Mouse (Mus musculus) ES-CJ7 (cell line): ENCODE data around the gene Fam189b.
A peak's percentile ranks its signal among the peaks of the same experiment; 100 is the strongest.
"Not testable (repeated sequence)": the region's sequence is repeated elsewhere in the genome, so short reads cannot be mapped to it uniquely, and the experiment has no call there.

Experiments used
- DNase-seq: peaks from one replicate; pipeline ENCODE4 v3.0.0; 2011; ENCODE audit warnings: low read depth, low spot score

Gene Fam189b

GRCm38 (mm10) chr3:89183058-89183958 lies at the start of gene Fam189b:
Gene Fam189b, plus strand, starts transcription at chr3:89183143.
- peak; percentile 93 for DNase-seq

- no peak for DNase-seq
Observed at GRCm38 (mm10) chr3:89133752-89134151, 49.2 kb upstream of the Fam189b start.

DNA sequence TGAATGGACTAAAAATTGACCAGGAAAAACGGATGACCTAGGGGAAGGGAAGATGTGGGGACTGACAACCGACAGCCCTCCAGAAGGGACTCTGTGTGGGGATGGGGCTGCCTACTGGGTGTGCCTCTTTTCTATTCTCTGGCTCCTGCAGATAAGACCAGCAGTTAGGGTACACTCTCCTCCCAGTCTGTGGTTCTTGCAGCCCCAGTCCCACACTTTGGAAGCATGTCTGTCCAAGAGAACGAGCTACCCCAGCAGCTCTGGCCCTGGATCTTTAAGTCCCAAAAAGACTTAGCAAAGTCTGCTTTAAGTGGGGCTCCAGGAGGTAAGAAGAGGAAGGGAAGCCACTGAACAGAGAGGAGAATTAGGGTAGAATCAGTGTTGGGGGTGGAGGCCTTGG lies 47.0 kb upstream of the Fam189b start, which contains the start of gene Pklr:
Gene Pklr, plus strand, starts transcription at position 185 of the 400 bp plus-strand sequence.
- DNase-seq = no peak

- DNase-seq = peak; percentile 73
Observed at GRCm38 (mm10) chr3:89136365-89136764, 46.6 kb upstream of the Fam189b start.

DNA sequence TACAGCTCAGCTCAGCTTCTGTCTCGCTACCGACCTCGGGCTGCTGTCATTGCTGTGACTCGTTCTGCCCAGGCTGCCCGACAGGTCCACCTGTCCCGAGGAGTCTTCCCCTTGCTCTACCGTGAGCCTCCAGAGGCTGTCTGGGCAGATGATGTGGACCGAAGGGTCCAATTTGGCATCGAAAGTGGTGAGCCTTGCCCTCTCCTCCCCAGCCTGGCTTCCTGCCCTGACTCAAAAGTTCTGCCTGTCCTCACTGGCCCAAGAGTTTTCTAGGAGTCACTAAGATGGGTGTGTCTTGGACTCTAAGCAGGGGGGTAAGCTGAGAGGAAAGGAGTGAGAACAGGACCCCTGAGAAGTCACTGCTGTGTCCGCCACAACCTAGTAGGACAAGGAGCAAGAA lies 38.1 kb upstream of the Fam189b start:
- no peak for DNase-seq

DNA sequence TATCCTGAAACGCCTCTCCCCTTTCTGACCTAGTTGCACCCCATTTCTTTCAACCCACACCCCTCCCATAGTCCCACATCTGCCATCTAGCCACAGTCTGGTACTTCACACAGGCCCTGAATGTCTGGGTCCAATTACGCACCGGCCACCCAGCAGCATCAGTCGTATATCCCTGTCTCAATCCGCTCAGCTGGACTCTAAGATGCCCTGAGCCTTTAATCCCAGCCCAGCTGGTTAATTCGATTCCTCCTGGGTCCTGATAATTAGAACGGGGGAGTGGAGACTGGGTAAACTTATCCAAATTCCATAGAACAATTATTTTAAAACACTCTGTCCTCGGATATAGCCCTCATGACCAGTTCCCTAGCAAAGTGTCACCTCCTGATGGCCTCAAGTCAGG lies 37.4 kb upstream of the Fam189b start:
- no peak for DNase-seq

- peak; percentile 45 for DNase-seq
Observed at GRCm38 (mm10) chr3:89147101-89147978, 35.6 kb upstream of the Fam189b start.

- no peak for DNase-seq
Observed at GRCm38 (mm10) chr3:89147979-89148311, 35.0 kb upstream of the Fam189b start.

GRCm38 (mm10) chr3:89148567-89148966 lies 34.4 kb upstream of the Fam189b start:
- no peak for DNase-seq

DNA sequence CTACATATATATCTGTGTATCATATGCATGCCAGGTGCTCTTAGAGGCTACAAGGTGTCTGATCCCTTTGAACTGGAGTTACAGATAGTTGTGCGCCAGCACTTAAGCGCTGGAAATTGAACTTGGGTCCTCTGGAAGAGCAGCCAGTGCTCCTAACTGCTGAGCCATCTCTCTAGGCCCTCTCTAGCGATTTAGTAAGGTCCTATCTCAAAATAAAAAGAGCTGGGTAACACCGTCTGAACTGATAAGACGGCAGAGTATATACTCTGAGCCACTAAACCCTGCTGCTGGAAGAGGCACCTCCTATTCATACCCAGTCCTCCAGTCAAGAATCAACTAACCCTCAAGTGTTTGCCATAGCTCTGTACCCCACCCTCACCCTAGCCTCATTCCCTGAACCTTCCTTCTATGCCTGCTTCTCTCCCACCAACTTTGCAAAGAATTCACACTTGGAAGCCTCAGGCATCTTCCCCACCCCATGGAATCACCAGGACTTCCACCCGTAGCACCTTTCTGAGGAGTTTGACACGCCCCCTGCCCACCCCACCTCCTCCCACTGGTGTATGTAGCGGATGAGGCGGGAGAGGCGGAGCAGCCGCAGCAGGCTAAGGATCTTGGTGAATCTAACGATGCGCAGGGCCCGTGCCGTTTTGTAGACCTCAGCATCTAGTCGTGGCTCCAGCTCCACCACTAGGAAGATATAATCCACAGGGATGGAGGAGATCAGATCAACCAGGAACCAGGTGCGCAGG lies 30.7 kb upstream of the Fam189b start:
- DNase-seq = peak; percentile 59

GRCm38 (mm10) chr3:89156951-89157350 lies 26.0 kb upstream of the Fam189b start:
- no peak for DNase-seq

- DNase-seq = no peak
Observed at GRCm38 (mm10) chr3:89158651-89159050, 24.3 kb upstream of the Fam189b start.

DNA sequence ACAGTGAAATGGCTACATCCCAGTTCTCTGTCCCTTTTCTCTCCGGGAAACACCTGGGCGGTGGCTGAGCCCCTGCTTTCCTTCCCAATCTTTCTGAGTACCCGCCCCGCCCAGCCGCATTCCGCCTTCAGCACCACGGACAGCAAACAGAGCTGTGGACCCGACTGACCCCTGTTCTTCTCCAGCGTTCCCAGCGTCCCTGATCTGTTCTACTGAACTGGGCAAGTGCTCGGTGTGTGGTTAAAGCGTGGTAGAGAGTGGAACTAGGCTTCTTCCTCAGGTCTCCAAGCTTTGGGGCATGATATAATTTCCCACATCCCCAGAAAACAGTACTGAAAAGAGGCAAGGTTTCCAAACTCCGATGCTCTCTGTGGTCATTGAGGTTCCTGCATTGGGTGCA lies 23.7 kb upstream of the Fam189b start:
- peak; percentile 67 for DNase-seq

- DNase-seq = peak; percentile 88
Observed at GRCm38 (mm10) chr3:89159616-89160344, 23.2 kb upstream of the Fam189b start, which contains the start of gene Hcn3. Gene Hcn3, minus strand, starts transcription at chr3:89160196.

GRCm38 (mm10) chr3:89161207-89161606 lies 21.7 kb upstream of the Fam189b start:
- not testable (repeated sequence) for DNase-seq

DNA sequence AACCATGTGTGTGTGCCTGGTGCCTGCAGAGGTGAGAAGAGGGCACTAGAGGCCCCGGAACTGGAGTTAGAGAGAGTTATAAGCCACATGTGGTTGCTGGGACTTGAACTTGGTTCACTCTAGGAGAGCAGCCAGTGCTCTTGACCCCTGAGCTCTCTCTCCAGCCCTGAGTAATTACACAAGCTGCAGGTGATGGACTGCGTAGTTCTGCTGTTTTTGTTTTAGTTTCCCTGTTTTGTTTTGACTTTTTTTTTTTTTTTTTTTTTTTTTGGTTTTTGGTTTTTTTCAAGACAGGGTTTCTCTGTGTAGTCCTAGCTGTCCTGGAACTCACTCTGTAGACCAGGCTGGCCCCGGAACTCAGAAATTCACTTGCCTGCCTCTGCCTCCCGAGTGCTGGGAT lies 21.2 kb upstream of the Fam189b start:
- no peak for DNase-seq

DNA sequence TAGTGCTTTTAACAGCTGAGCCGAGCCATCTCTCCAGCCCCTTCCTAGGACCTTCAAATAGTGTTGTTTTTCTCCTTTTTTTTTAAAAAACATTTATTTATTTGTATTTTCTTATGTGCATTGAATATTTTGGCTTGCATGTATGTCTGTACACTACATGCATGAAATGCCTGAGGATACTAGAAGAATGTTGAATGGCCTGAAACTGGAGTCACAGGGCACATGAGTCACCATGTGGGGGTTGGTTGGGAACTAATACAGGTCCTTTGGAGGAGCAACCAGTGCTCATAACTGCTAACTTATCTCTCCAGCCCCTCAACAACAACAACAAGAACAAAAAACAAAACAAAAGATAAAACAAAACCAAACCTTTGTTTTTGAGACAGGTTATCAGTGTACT lies 19.8 kb upstream of the Fam189b start:
- no peak for DNase-seq

- DNase-seq = no peak
Observed at GRCm38 (mm10) chr3:89163643-89164245, 19.2 kb upstream of the Fam189b start.

- DNase-seq = peak; percentile 95
Observed at GRCm38 (mm10) chr3:89164506-89165267, 18.3 kb upstream of the Fam189b start, which contains the start of gene Clk2. Gene Clk2, plus strand, starts transcription at chr3:89164795.
